Mouse (Mus musculus): ENCODE results near the gene Tsen2. TPM values are rescaled to one million over a fixed set of nuclear protein-coding genes. Genes with fewer than 3 reads are reported as not detected.
A peak's percentile ranks its signal among the peaks of the same experiment; 100 is the strongest.

The Tsen2 gene
- total RNA-seq, 2 experiments from 2014 or later, result 22.2 to 25.7 TPM

GRCm38 (mm10) chr6:115518352-115518751 is 26.1 kb upstream of the Tsen2 start:
- Histone ChIP-seq H3K4me3 (no peak overlapping the region), H3K27ac (no peak overlapping the region)
- TF ChIP-seq CTCF (IDR thresholded peaks at IDR 0.05), result no peak
- no peak for DNase-seq (ENCODE audit: extremely low spot score in 1 of 2, low spot score in 2 of 2)
- intact Hi-C loops (cut with DNase I), result no loop called here

GRCm38 (mm10) chr6:115519275-115519699 is 25.2 kb upstream of the Tsen2 start:
- Histone ChIP-seq H3K27ac (no peak overlapping the region), H3K4me3 (no peak overlapping the region)
- DNase-seq (ENCODE audit: extremely low spot score in 1 of 2, low spot score in 2 of 2), result no peak
- TF ChIP-seq CTCF (IDR thresholded peaks at IDR 0.05), result no peak
- intact Hi-C loops (cut with DNase I), result no loop called here

GRCm38 (mm10) chr6:115521923-115522322 is 22.5 kb upstream of the Tsen2 start:
- intact Hi-C loops (cut with DNase I), result no loop called here
- H3K4me3 ChIP-seq, result no peak overlapping the region
- no peak for TF ChIP-seq CTCF (IDR thresholded peaks at IDR 0.05)
- no peak overlapping the region for H3K27ac ChIP-seq
- DNase-seq (ENCODE audit: extremely low spot score in 1 of 2, low spot score in 2 of 2), result no peak

GRCm38 (mm10) chr6:115522691-115523146 is 21.7 kb upstream of the Tsen2 start:
- Histone ChIP-seq H3K4me3 (no peak overlapping the region), H3K27ac (no peak overlapping the region)
- DNase-seq (ENCODE audit: extremely low spot score in 1 of 2, low spot score in 2 of 2), result no peak
- intact Hi-C loops (cut with DNase I), result no loop called here
- TF ChIP-seq CTCF (IDR thresholded peaks at IDR 0.05), result no peak

- H3K4me3 ChIP-seq, result no peak overlapping the region
- intact Hi-C loops (cut with DNase I), result no loop called here
- no peak overlapping the region; the same call in 1 of the 2 replicates for H3K27ac ChIP-seq
- no peak for TF ChIP-seq CTCF (IDR thresholded peaks at IDR 0.05)
- peak in 1 of 2 experiments; percentile 41 for DNase-seq (ENCODE audit: extremely low spot score in 1 of 2, low spot score in 2 of 2)
Observed at GRCm38 (mm10) chr6:115523201-115523600, 21.3 kb upstream of the Tsen2 start.

GRCm38 (mm10) chr6:115524449-115524990 is 19.9 kb upstream of the Tsen2 start:
- TF ChIP-seq CTCF (IDR thresholded peaks at IDR 0.05), result no peak
- Histone ChIP-seq H3K4me3 (no peak overlapping the region), H3K27ac (no peak overlapping the region)
- no peak for DNase-seq (ENCODE audit: extremely low spot score in 1 of 2, low spot score in 2 of 2)
- intact Hi-C loops (cut with DNase I), result no loop called here

- no peak for TF ChIP-seq CTCF (IDR thresholded peaks at IDR 0.05)
- no peak overlapping the region for H3K4me3 ChIP-seq
- no peak for DNase-seq (ENCODE audit: extremely low spot score in 1 of 2, low spot score in 2 of 2)
- no peak overlapping the region for H3K27ac ChIP-seq
- intact Hi-C loops (cut with DNase I), result no loop called here
Observed at GRCm38 (mm10) chr6:115527418-115527817, 17.0 kb upstream of the Tsen2 start.

- no peak overlapping the region for H3K27ac ChIP-seq
- H3K4me3 ChIP-seq, result no peak overlapping the region
- no peak for TF ChIP-seq CTCF (IDR thresholded peaks at IDR 0.05)
- no peak for DNase-seq (ENCODE audit: extremely low spot score in 1 of 2, low spot score in 2 of 2)
- intact Hi-C loops (cut with DNase I), result no loop called here
Observed at GRCm38 (mm10) chr6:115528372-115528771, 16.1 kb upstream of the Tsen2 start.

GRCm38 (mm10) chr6:115534617-115535016 is 9.8 kb upstream of the Tsen2 start:
- Histone ChIP-seq H3K27ac (no peak overlapping the region), H3K4me3 (no peak overlapping the region)
- TF ChIP-seq CTCF (IDR thresholded peaks at IDR 0.05), result no peak
- no peak for DNase-seq (ENCODE audit: extremely low spot score in 1 of 2, low spot score in 2 of 2)
- intact Hi-C loops (cut with DNase I), result loop anchor here (5.0 kb wide), 2 partner anchors 172 to 267 kb away; partner anchors contain the start of gene Pparg

GRCm38 (mm10) chr6:115536169-115536568 is 8.3 kb upstream of the Tsen2 start:
- Histone ChIP-seq H3K4me3 (no peak overlapping the region), H3K27ac (no peak overlapping the region)
- intact Hi-C loops (cut with DNase I), result loop anchor here (5.0 kb wide), 2 partner anchors 174 to 269 kb away; partner anchors contain the start of gene Pparg
- no peak for DNase-seq (ENCODE audit: extremely low spot score in 1 of 2, low spot score in 2 of 2)
- TF ChIP-seq CTCF (IDR thresholded peaks at IDR 0.05), result no peak

GRCm38 (mm10) chr6:115538645-115539429 is 5.6 kb upstream of the Tsen2 start:
- TF ChIP-seq CTCF (IDR thresholded peaks at IDR 0.05), result peak; percentile 96
- DNase-seq (ENCODE audit: extremely low spot score in 1 of 2, low spot score in 2 of 2), result peak; percentile 74 to 86
- intact Hi-C loops (cut with DNase I), result loop anchor here (1.0 to 5.0 kb wide), 4 partner anchors 177 to 490 kb away; partner anchors contain the start of genes Gm17482 and Pparg
- Histone ChIP-seq H3K27ac (no peak overlapping the region), H3K4me3 (peak overlapping the region; percentile 28; the same call in 1 of the 2 replicates)

GRCm38 (mm10) chr6:115541676-115542275 is 2.7 kb upstream of the Tsen2 start:
- no peak for TF ChIP-seq CTCF (IDR thresholded peaks at IDR 0.05)
- intact Hi-C loops (cut with DNase I), result no loop called here
- Histone ChIP-seq H3K27ac (no peak overlapping the region), H3K4me3 (no peak overlapping the region)
- no peak for DNase-seq (ENCODE audit: extremely low spot score in 1 of 2, low spot score in 2 of 2)

All from left cerebral cortex, adult 2 months (tissue).